ENCODE assay signal across 30 mouse cellular contexts in genomic region chr14:119306461-119306860, GRCm38 (mm10).
DNase-seq lines count a peak whose midpoint lies in the region; ATAC-seq and TF ChIP-seq lines count a peak whose summit lies in the region.
"Had no signal": no experiment of that assay in that cellular context is flagged by ENCODE, and none has a peak within 500 bp of the region (broad histone marks: within the 10 kb centered on the region; RNA-seq: fewer than 3 reads in every experiment).

No protein-coding gene starts in this region.

- no peak overlapping the region for H3K9ac ChIP-seq in heart, embryonic 12.5 days
- H3K9ac ChIP-seq: embryonic facial prominence, embryonic 13.5 days; forebrain, embryonic 15.5 days; hindbrain, embryonic 15.5 days; liver, embryonic 13.5 days had no signal

- H3K36me3 ChIP-seq in heart, embryonic 12.5 days, result no peaks in the 10 kb centered on the region
- H3K36me3 ChIP-seq: embryonic facial prominence, embryonic 13.5 days; forebrain, embryonic 10.5 days; forebrain, embryonic 15.5 days; hindbrain, embryonic 10.5 days; hindbrain, embryonic 15.5 days; liver, embryonic 13.5 days had no signal

- no peaks in the 10 kb centered on the region for H3K27me3 ChIP-seq in heart, embryonic 12.5 days (replicated peaks)
- H3K27me3 ChIP-seq: CH12.LX; embryonic facial prominence, embryonic 13.5 days; forebrain, embryonic 15.5 days; hindbrain, embryonic 15.5 days; liver, embryonic 13.5 days had no signal

- no peak for ATAC-seq in heart, embryonic 12.5 days (ENCODE audit: insufficient number of reproducible peaks, low FRiP score)
- ATAC-seq: activated CD4-positive, CD25-positive, alpha-beta regulatory T cell, adult 4 months; forebrain, embryonic 15.5 days; inflammation-experienced regulatory T-cells, adult 6 months; midbrain, embryonic 16.5 days had no signal

- H3K9me3 ChIP-seq in heart, embryonic 12.5 days (replicated peaks), result 0 out of 2 replicates have a peak, but pooled peaks cover 3% of the 10 kb centered on the region
- H3K9me3 ChIP-seq: embryonic facial prominence, embryonic 13.5 days; forebrain, embryonic 10.5 days; forebrain, embryonic 15.5 days; hindbrain, embryonic 10.5 days; hindbrain, embryonic 15.5 days; liver, embryonic 13.5 days had no signal

- H3K27ac ChIP-seq in heart, embryonic 12.5 days (ENCODE audit: poor library complexity, severe bottlenecking), result no peak overlapping the region
- H3K27ac ChIP-seq in layer of hippocampus, adult 2 months, result no peak overlapping the region
- H3K27ac ChIP-seq: embryonic facial prominence, embryonic 13.5 days; forebrain, embryonic 10.5 days; forebrain, embryonic 15.5 days; hindbrain, embryonic 10.5 days; hindbrain, embryonic 15.5 days; liver, embryonic 13.5 days; stomach, postnatal 0 days had no signal

- H3K4me3 ChIP-seq in heart, embryonic 12.5 days, result no peak overlapping the region
- H3K4me3 ChIP-seq in layer of hippocampus, adult 2 months, result no peak overlapping the region
- H3K4me3 ChIP-seq: embryonic facial prominence, embryonic 13.5 days; forebrain, embryonic 10.5 days; forebrain, embryonic 15.5 days; hindbrain, embryonic 10.5 days; hindbrain, embryonic 15.5 days; liver, embryonic 13.5 days had no signal

- 66% methylated on average over 3 of the region's 3 CpGs for WGBS in heart, embryonic 12.5 days

- H3K4me1 ChIP-seq in heart, embryonic 12.5 days (replicated peaks), result no peaks in the 10 kb centered on the region
- H3K4me1 ChIP-seq: embryonic facial prominence, embryonic 13.5 days; forebrain, embryonic 10.5 days; forebrain, embryonic 15.5 days; hindbrain, embryonic 10.5 days; hindbrain, embryonic 15.5 days; liver, embryonic 13.5 days had no signal

- peak; percentile 12 to 25 for DNase-seq in cerebellum, postnatal 10 days
- DNase-seq in cerebellum, postnatal 25 days, result no peak
- DNase-seq in heart, adult 11 months, result peak; percentile 72
- DNase-seq in right cerebral cortex, adult 18-20 months, result peak; percentile 56
- no peak for DNase-seq in right cerebral cortex, postnatal 4 days
- DNase-seq in telencephalon, adult 2 months (ENCODE audit: low read depth, low spot score), result peak; percentile 52
- no peak for DNase-seq in layer of hippocampus, adult 2 months (ENCODE audit: low spot score in 2 of 2)
- DNase-seq: adrenal gland, adult 2 months; adrenal gland, postnatal 36 days; cerebellum, adult 8-10 months; heart, postnatal 14 days; kidney, adult 11 months; kidney, postnatal 14 days; liver, embryonic 13.5 days; lung, adult 18-20 months; lung, postnatal 14 days; spleen, adult 18-20 months; thymus, adult 2 months; thymus, postnatal 4 days had no signal

- no peak for TF ChIP-seq CTCF in layer of hippocampus, adult 2 months (conservative IDR thresholded peaks at IDR 0.05)

- H3K4me2 ChIP-seq in heart, embryonic 12.5 days, result no peak overlapping the region
- H3K4me2 ChIP-seq: embryonic facial prominence, embryonic 13.5 days; forebrain, embryonic 15.5 days; hindbrain, embryonic 15.5 days; liver, embryonic 13.5 days had no signal

Comparison
In these comparisons a context has a peak if more than half of its experiments do, and no peak if none do; other contexts are left out.
1. DNase-seq: peak in cerebellum, postnatal 10 days (2 of 2), heart, adult 11 months (single experiment), right cerebral cortex, adult 18-20 months (single experiment) and telencephalon, adult 2 months (single experiment); none in cerebellum, postnatal 25 days (0 of 2), right cerebral cortex, postnatal 4 days (single experiment) and layer of hippocampus, adult 2 months (0 of 2).